Mouse (Mus musculus): ENCODE measurements around the gene Btbd6. TPM values are rescaled to one million over a fixed set of nuclear protein-coding genes. Genes with fewer than 3 reads are reported as not detected.

Btbd6 gene
- polyA plus RNA-seq, 1 experiment from 2014 or later, result 21.7 TPM

DNA sequence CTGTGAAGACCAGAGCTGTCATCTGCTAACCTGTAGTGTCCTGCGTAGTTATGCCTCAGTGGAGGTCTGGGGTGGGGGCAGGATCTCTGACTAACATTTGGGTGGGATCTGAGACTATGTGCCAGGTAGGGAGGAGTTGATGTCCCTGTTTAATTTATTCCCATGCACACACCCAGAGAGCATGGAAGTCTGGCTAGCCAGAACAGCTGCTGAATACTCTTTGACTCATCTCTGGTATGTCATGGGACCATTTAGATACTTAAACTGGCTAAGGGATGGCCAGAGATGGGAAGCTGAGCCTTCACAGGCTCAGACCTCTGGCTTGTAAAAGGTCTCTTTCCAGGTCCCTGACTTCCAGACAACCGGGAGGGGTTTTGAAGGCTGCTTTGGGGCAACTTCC lies 51.2 kb downstream of the Btbd6 start:
- Histone ChIP-seq H3K4me1 (peaks cover 51% of the 10 kb centered on the region), H3K4me3 (no peak overlapping the region), H3K9ac (no peak overlapping the region), H3K36me3 (peaks cover 27% of the 10 kb centered on the region), H3K4me2 (no peak overlapping the region), H3K9me3 (no peaks in the 10 kb centered on the region), H3K27me3 (replicated peaks) (no peaks in the 10 kb centered on the region), H3K27ac (replicated peaks) (0 out of 2 replicates have a peak overlapping the region, but pooled peaks have one; percentile 48)
- ATAC-seq (ENCODE audit: extremely low read depth, insufficient number of reproducible peaks, low FRiP score, low TSS enrichment), result no peak
- 96% methylated on average over 2 of the region's 2 CpGs for WGBS

GRCm38 (mm10) chr12:113028067-113028466 lies 51.8 kb downstream of the Btbd6 start:
- peaks cover 26% of the 10 kb centered on the region for H3K36me3 ChIP-seq
- no peak overlapping the region for H3K4me3 ChIP-seq
- H3K27me3 ChIP-seq (replicated peaks), result no peaks in the 10 kb centered on the region
- H3K9me3 ChIP-seq, result no peaks in the 10 kb centered on the region
- H3K4me2 ChIP-seq, result peak overlapping the region; percentile 10
- WGBS, result 35% methylated on average over 5 of the region's 5 CpGs
- ATAC-seq (ENCODE audit: extremely low read depth, insufficient number of reproducible peaks, low FRiP score, low TSS enrichment), result 0 out of 2 replicates have a peak, but pooled peaks have one; percentile 10
- no peak overlapping the region for H3K9ac ChIP-seq
- H3K4me1 ChIP-seq, result peaks cover 53% of the 10 kb centered on the region
- H3K27ac ChIP-seq (replicated peaks), result peak overlapping the region; percentile 48

Other genes with a start within 250 kb of the Btbd6 start
- gene Pld4, start 215.8 kb upstream of the Btbd6 start, polyA plus RNA-seq (2015; fragmentation: Nextera tagmentation; extraction: Ambion mirVana), result 5.5 and 7.0 TPM in 2 replicates
- 1.1 and 1.2 TPM in 2 replicates for gene Ahnak2, start 173.8 kb upstream of the Btbd6 start, polyA plus RNA-seq (2015; fragmentation: Nextera tagmentation; extraction: Ambion mirVana)
- 7.6 and 8.0 TPM in 2 replicates for gene Clba1, start 167.5 kb upstream of the Btbd6 start, polyA plus RNA-seq (2015; fragmentation: Nextera tagmentation; extraction: Ambion mirVana)
- 49.1 and 49.3 TPM in 2 replicates for gene Cdca4, start 147.1 kb upstream of the Btbd6 start, polyA plus RNA-seq (2015; fragmentation: Nextera tagmentation; extraction: Ambion mirVana)
- gene Gpr132, start 108.3 kb upstream of the Btbd6 start, polyA plus RNA-seq (2015; fragmentation: Nextera tagmentation; extraction: Ambion mirVana), result 0.08 and 0.16 TPM in 2 replicates
- gene Jag2, start 46.7 kb upstream of the Btbd6 start, polyA plus RNA-seq (2015; fragmentation: Nextera tagmentation; extraction: Ambion mirVana), result 2.5 and 2.7 TPM in 2 replicates
- 45.3 and 47.2 TPM in 2 replicates for gene Nudt14, start 34.4 kb upstream of the Btbd6 start, polyA plus RNA-seq (2015; fragmentation: Nextera tagmentation; extraction: Ambion mirVana)
- gene Brf1, start 24.2 kb downstream of the Btbd6 start, polyA plus RNA-seq (2015; fragmentation: Nextera tagmentation; extraction: Ambion mirVana), result 32.5 and 35.5 TPM in 2 replicates
- 7.0 and 7.7 TPM in 2 replicates for gene Pacs2, start 38.0 kb downstream of the Btbd6 start, polyA plus RNA-seq (2015; fragmentation: Nextera tagmentation; extraction: Ambion mirVana)
- gene Tex22, start 98.0 kb downstream of the Btbd6 start, polyA plus RNA-seq (2015; fragmentation: Nextera tagmentation; extraction: Ambion mirVana), result not detected in 2 replicates
- 11.2 and 11.9 TPM in 2 replicates for gene Mta1, start 121.8 kb downstream of the Btbd6 start, polyA plus RNA-seq (2015; fragmentation: Nextera tagmentation; extraction: Ambion mirVana)
- 1,302 and 1,499 TPM in 2 replicates for gene Crip2, start 163.8 kb downstream of the Btbd6 start, polyA plus RNA-seq (2015; fragmentation: Nextera tagmentation; extraction: Ambion mirVana)
- gene Crip1, start 169.8 kb downstream of the Btbd6 start, polyA plus RNA-seq (2015; fragmentation: Nextera tagmentation; extraction: Ambion mirVana), result 408 and 464 TPM in 2 replicates
- gene Tedc1, start 179.9 kb downstream of the Btbd6 start, polyA plus RNA-seq (2015; fragmentation: Nextera tagmentation; extraction: Ambion mirVana), result 20.6 and 21.8 TPM in 2 replicates
- gene Tmem121, start 209.4 kb downstream of the Btbd6 start, polyA plus RNA-seq (2015; fragmentation: Nextera tagmentation; extraction: Ambion mirVana), result 2.8 and 3.1 TPM in 2 replicates

Data from heart, embryonic 13.5 days (tissue).